Mouse (Mus musculus) heart, embryonic 13.5 days (tissue): ENCODE results near the gene St3gal3. TPM values are rescaled to one million over a fixed set of nuclear protein-coding genes. Genes with fewer than 3 reads are reported as not detected.

Experiments used
- ATAC-seq: fragments of 200-750 bp; cut with Nextera tagmentation; 2 replicates; pipeline ENCODE4 v1.8.0; 2017; ENCODE audit warnings: moderate TSS enrichment; ENCODE audit not compliant: insufficient number of reproducible peaks, low FRiP score, low TSS enrichment; ENCODE audit errors: extremely low read depth
- H3K27ac ChIP-seq: fragments of 300-500 bp; sonication (generic); replicated peaks from 2 replicates; pipeline ENCODE4 v1.5.1; 2015; ENCODE audit warnings: moderate library complexity, mild to moderate bottlenecking, inconsistent platforms
- H3K27me3 ChIP-seq: fragments of 300-500 bp; sonication (generic); replicated peaks from 2 replicates; pipeline ENCODE4 v1.6.1; 2015; ENCODE audit warnings: mild to moderate bottlenecking, inconsistent platforms
- H3K36me3 ChIP-seq: fragments of 300-500 bp; sonication (generic); 2 replicates; pipeline ENCODE4 v1.6.1; 2015; ENCODE audit warnings: mild to moderate bottlenecking, inconsistent platforms
- H3K4me1 ChIP-seq: fragments of 300-500 bp; sonication (generic); 2 replicates; pipeline ENCODE4 v1.6.1; 2015; ENCODE audit warnings: inconsistent platforms
- H3K4me2 ChIP-seq: fragments of 300-500 bp; sonication (generic); 2 replicates; pipeline ENCODE4 v1.6.1; 2015; ENCODE audit warnings: inconsistent platforms, mild to moderate bottlenecking, moderate library complexity
- H3K4me3 ChIP-seq: fragments of 300-500 bp; sonication (generic); 2 replicates; pipeline ENCODE4 v1.5.1; 2015; ENCODE audit warnings: moderate library complexity, mild to moderate bottlenecking, inconsistent platforms
- H3K9ac ChIP-seq: fragments of 300-500 bp; sonication (generic); 2 replicates; pipeline ENCODE4 v1.6.1; 2015; ENCODE audit warnings: inconsistent platforms, mild to moderate bottlenecking, moderate library complexity
- H3K9me3 ChIP-seq: fragments of 300-500 bp; sonication (generic); 2 replicates; pipeline ENCODE4 v1.6.1; 2016; ENCODE audit warnings: inconsistent platforms
- WGBS: fragments of 180-500 bp; shearing (Covaris S2); methylation state at CpG from one replicate; pipeline ENCODE4 v1.1.7; 2015; ENCODE audit warnings: mixed read lengths; 5-methylcytosine and 5-hydroxymethylcytosine counted together
- polyA plus RNA-seq: library from polyadenylated mRNA; unstranded; fragments of >200 nt; fragmentation: Nextera tagmentation; extraction: Ambion mirVana; gene quantifications from 2 replicates; pipeline ENCODE4 v1.2.1, GENCODE M21; 2015

Gene St3gal3
- polyA plus RNA-seq, 1 experiment from 2014 or later, result 7.0 TPM

DNA sequence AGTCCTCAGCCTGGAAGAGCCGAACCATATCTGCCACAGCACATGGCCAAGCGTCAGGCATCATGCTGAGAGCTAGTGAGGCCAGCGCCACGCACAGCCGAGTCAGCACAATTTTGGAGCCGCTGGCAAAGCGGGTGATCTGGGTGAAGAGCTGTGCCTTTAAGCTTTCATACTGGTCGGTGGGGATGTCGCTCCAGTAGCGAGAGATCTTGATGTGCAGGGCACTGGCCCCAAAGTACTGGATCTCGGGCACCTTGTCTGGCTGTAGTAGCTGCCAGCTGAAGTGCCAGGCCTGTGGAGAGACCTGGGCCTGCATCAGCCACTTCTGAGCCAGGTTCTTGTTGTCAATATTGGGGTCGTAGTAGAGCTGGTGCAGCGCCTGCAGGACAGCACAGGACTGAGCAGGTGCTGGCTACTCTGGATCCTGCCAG lies 222.6 kb downstream of the St3gal3 start:
- 89% methylated on average over 13 of the region's 13 CpGs for WGBS
- Histone ChIP-seq H3K4me1 (peaks cover 72% of the 10 kb centered on the region), H3K9me3 (no peaks in the 10 kb centered on the region), H3K27me3 (no peaks in the 10 kb centered on the region), H3K4me3 (no peak overlapping the region), H3K9ac (no peak overlapping the region), H3K4me2 (no peak overlapping the region), H3K27ac (no peak overlapping the region), H3K36me3 (peaks cover 47% of the 10 kb centered on the region)
- ATAC-seq, result no peak

GRCm38 (mm10) chr4:117908834-117909453 lies 225.8 kb downstream of the St3gal3 start:
- no peak overlapping the region for H3K4me3 ChIP-seq
- WGBS, result 81% methylated on average over 8 of the region's 8 CpGs
- ATAC-seq, result no peak
- no peak overlapping the region for H3K4me2 ChIP-seq
- H3K9ac ChIP-seq, result no peak overlapping the region; the same call in 1 of the 2 replicates
- no peak overlapping the region for H3K27ac ChIP-seq
- H3K9me3 ChIP-seq, result no peaks in the 10 kb centered on the region
- no peaks in the 10 kb centered on the region for H3K27me3 ChIP-seq
- H3K36me3 ChIP-seq, result peaks cover 75% of the 10 kb centered on the region
- peaks cover 57% of the 10 kb centered on the region for H3K4me1 ChIP-seq

DNA sequence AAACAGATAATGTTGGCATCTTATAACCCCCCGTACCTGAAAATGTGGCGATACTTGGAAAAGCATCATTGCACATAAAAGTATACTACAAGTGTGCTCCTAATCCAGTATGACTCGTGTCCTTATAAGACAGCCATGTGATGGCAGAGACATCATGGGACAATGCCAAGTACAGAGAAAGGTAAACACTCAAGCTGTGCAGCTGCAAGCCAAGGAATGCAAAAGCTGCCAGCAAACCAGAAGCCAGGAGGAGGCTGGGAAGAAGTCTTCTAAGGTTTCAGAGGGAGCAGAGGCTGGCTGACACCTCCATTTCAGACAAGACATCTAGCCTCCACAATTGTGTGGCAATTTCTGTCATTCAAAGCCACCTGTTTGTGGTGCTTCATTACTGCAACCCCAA lies 228.5 kb downstream of the St3gal3 start:
- Histone ChIP-seq H3K4me3 (no peak overlapping the region), H3K36me3 (peaks cover 89% of the 10 kb centered on the region), H3K4me2 (no peak overlapping the region), H3K9me3 (no peaks in the 10 kb centered on the region), H3K27ac (no peak overlapping the region), H3K27me3 (no peaks in the 10 kb centered on the region), H3K4me1 (peaks cover 34% of the 10 kb centered on the region), H3K9ac (no peak overlapping the region)
- WGBS, result 82% methylated on average over 3 of the region's 3 CpGs
- no peak for ATAC-seq

DNA sequence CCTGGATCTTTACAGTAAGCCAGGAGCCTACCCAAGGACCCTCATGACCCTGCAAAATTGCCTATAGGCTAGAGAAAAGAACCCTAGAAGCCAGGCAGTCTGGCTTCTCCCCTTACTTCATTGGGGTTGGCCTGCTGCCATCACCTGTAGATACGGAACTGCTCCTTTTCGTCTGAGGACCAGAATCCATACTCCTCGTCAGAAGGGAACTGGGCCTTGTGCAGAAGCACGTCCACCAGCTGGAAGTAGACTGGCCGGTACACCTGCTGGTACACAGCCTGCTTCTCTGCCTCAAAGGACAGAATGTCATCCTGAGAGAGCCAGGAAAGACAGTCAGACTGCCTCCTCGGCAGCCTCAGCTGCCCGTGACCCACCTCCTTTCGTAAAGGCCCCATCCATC lies 230.0 kb downstream of the St3gal3 start:
- Histone ChIP-seq H3K4me1 (peaks cover 22% of the 10 kb centered on the region), H3K27me3 (no peaks in the 10 kb centered on the region), H3K9me3 (no peaks in the 10 kb centered on the region), H3K36me3 (peaks cover 92% of the 10 kb centered on the region), H3K4me2 (no peak overlapping the region), H3K4me3 (no peak overlapping the region), H3K27ac (no peak overlapping the region), H3K9ac (no peak overlapping the region)
- no peak for ATAC-seq
- WGBS, result 87% methylated on average over 8 of the region's 8 CpGs

DNA sequence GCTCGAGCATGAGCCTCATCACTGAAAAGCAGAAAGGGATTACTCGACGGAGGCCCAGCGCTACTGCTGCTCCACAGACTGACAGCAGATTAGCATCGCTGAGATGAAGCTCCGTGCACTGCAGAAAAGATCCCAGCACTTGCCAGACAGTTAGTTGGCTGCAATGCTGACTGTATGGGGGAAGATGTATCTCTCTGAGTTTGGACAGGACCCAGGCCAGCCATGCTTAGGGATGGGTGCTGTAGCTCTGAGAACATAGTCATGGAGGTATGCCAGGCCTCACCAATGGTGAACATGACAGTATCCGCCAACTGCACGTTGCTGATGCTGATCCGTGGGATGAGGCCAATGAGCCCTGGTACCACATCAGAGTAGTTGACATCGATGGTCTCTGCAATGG lies 230.6 kb downstream of the St3gal3 start:
- 0 out of 2 replicates have a peak, but pooled peaks have one; percentile 18 for ATAC-seq
- H3K4me1 ChIP-seq, result peaks cover 17% of the 10 kb centered on the region
- no peak overlapping the region for H3K27ac ChIP-seq
- 90% methylated on average over 10 of the region's 10 CpGs for WGBS
- H3K9me3 ChIP-seq, result no peaks in the 10 kb centered on the region
- no peaks in the 10 kb centered on the region for H3K27me3 ChIP-seq
- H3K36me3 ChIP-seq, result peaks cover 92% of the 10 kb centered on the region
- no peak overlapping the region for H3K4me2 ChIP-seq
- H3K4me3 ChIP-seq, result no peak overlapping the region
- no peak overlapping the region for H3K9ac ChIP-seq

GRCm38 (mm10) chr4:117898111-117898510 lies 236.6 kb downstream of the St3gal3 start:
- Histone ChIP-seq H3K4me3 (no peak overlapping the region), H3K9ac (no peak overlapping the region), H3K27ac (no peak overlapping the region), H3K4me1 (no peaks in the 10 kb centered on the region), H3K36me3 (peaks cover 96% of the 10 kb centered on the region), H3K4me2 (no peak overlapping the region), H3K27me3 (no peaks in the 10 kb centered on the region), H3K9me3 (no peaks in the 10 kb centered on the region)
- 71% methylated on average over 3 of the region's 3 CpGs for WGBS
- no peak for ATAC-seq

GRCm38 (mm10) chr4:117896031-117896430 lies 238.7 kb downstream of the St3gal3 start:
- Histone ChIP-seq H3K4me3 (no peak overlapping the region), H3K4me2 (no peak overlapping the region), H3K27me3 (no peaks in the 10 kb centered on the region), H3K9me3 (no peaks in the 10 kb centered on the region), H3K9ac (no peak overlapping the region), H3K4me1 (peaks cover 7% of the 10 kb centered on the region), H3K36me3 (peaks cover 75% of the 10 kb centered on the region), H3K27ac (no peak overlapping the region)
- 94% methylated on average over 6 of the region's 6 CpGs for WGBS
- no peak for ATAC-seq

- Histone ChIP-seq H3K36me3 (peaks cover 68% of the 10 kb centered on the region), H3K4me3 (no peak overlapping the region), H3K9me3 (no peaks in the 10 kb centered on the region), H3K4me2 (no peak overlapping the region), H3K9ac (no peak overlapping the region), H3K27me3 (no peaks in the 10 kb centered on the region), H3K4me1 (peaks cover 11% of the 10 kb centered on the region), H3K27ac (no peak overlapping the region)
- no peak for ATAC-seq
- WGBS, result 67% methylated on average over 7 of the region's 7 CpGs
Observed at GRCm38 (mm10) chr4:117895339-117895738, 239.4 kb downstream of the St3gal3 start.

DNA sequence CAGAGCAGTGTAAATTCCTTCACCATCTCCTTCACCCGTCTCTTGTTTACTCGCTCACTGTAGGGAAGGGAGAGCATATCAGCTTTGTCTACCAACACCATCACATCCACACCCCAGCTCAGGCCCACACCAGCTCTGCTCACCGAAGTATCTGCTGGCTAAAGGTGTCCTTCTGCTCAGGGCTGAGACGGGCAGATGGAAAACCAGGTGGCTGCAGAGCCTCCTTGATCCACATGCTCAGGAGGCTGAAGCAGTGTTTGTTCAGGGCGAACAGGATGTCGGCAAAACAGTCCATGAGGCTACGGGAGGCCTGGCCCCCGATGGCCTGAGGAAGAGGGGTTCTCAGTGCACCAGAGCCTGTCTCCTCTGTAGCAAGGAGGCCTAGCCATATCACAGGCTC lies 240.1 kb downstream of the St3gal3 start:
- no peaks in the 10 kb centered on the region for H3K9me3 ChIP-seq
- no peak for ATAC-seq
- no peak overlapping the region for H3K9ac ChIP-seq
- H3K4me1 ChIP-seq, result peaks cover 11% of the 10 kb centered on the region
- no peak overlapping the region for H3K4me2 ChIP-seq
- no peak overlapping the region for H3K27ac ChIP-seq
- 81% methylated on average over 8 of the region's 8 CpGs for WGBS
- H3K27me3 ChIP-seq, result no peaks in the 10 kb centered on the region
- no peak overlapping the region for H3K4me3 ChIP-seq
- peaks cover 68% of the 10 kb centered on the region for H3K36me3 ChIP-seq

DNA sequence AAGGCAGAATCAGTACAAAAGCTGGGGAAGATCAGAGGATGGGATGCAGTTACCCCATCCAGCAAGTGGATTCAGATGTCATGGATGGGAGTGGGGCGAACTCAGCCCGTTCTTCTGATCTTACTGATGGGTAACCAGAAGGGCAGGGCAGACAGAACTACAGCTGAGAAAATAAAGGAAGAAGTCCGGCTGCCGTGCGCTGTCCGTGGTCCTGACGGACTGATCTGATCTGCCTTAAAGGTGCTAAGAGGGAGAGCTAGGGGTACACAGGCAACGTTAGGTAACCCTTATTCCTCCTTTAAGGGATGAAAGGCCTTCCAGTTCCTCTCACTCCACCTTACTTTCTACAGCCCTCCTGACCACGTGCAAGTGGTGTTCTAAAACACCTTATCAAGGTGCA lies 241.3 kb downstream of the St3gal3 start:
- Histone ChIP-seq H3K4me3 (no peak overlapping the region), H3K27ac (no peak overlapping the region), H3K9me3 (no peaks in the 10 kb centered on the region), H3K4me2 (no peak overlapping the region), H3K27me3 (no peaks in the 10 kb centered on the region), H3K4me1 (peaks cover 11% of the 10 kb centered on the region), H3K36me3 (peaks cover 62% of the 10 kb centered on the region), H3K9ac (no peak overlapping the region)
- no peak for ATAC-seq
- WGBS, result 19% methylated on average over 9 of the region's 9 CpGs

DNA sequence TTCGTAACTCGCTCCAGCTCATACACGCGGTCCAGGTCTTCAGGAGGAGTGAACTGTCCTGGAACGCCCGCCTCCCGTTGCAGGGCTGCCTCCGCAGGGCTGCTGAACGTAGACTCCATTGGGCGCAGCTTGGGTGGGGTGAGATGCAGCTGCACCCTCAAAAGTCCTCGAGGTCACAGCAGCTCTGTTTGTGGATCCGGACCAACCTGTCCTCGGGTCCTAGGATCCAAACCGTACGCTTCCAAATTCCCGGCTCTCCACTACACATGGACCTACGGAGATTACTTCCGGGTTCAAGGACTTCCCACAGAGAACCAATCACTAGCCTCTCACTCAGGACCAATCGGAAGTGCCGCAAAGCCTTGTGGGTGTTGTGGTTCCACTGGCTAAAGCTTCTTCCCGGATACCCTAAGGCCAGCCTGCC lies 243.0 kb downstream of the St3gal3 start, which contains the start of gene Dph2:
Gene Dph2, minus strand, starts transcription at position 295 of the 424 bp plus-strand sequence.
- Histone ChIP-seq H3K4me3 (peak within 1 kb of the TSS; percentile 80), H3K9me3 (no peaks in the 10 kb centered on the region), H3K27ac (no peak within 1 kb of the TSS), H3K36me3 (peaks cover 47% of the 10 kb centered on the region), H3K9ac (peak within 1 kb of the TSS; percentile 80), H3K4me1 (peaks cover 14% of the 10 kb centered on the region), H3K4me2 (peak within 1 kb of the TSS; percentile 86), H3K27me3 (no peaks in the 10 kb centered on the region)
- under 1% methylated on average over 21 of the region's 21 CpGs for WGBS
- ATAC-seq, result peak; percentile 71

GRCm38 (mm10) chr4:117890750-117891149 lies 244.0 kb downstream of the St3gal3 start:
- Histone ChIP-seq H3K4me1 (peaks cover 22% of the 10 kb centered on the region), H3K9ac (no peak overlapping the region), H3K36me3 (peaks cover 39% of the 10 kb centered on the region), H3K4me2 (peak overlapping the region; percentile 86), H3K4me3 (peak overlapping the region; percentile 80), H3K27me3 (no peaks in the 10 kb centered on the region), H3K27ac (no peak overlapping the region), H3K9me3 (no peaks in the 10 kb centered on the region)
- 89% methylated on average over 8 of the region's 8 CpGs for WGBS
- ATAC-seq, result no peak
